Mouse (Mus musculus): Measurements from ENCODE around the gene Adarb2.

Adarb2 gene

DNA sequence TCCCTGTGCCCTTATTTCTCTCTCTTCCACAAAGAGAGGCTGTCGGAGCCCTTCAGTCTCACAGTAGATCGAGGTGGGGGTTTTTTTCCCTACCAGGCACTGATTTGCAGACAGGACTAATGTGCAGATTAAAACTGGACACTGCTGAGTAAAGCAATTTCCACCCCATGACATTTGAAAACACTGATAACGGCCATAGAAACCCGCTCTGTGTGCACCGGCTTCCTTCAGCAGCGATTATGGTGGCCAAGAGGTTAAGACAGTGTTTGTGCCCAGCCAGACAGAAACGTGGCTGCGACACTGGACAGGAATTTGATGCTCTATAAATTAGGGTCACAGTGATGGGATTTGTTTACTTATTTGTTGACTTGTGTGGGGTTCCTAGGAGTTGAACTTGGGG is 590.6 kb downstream of the Adarb2 start:
- no peak for DNase-seq (ENCODE audit: low read depth)

DNA sequence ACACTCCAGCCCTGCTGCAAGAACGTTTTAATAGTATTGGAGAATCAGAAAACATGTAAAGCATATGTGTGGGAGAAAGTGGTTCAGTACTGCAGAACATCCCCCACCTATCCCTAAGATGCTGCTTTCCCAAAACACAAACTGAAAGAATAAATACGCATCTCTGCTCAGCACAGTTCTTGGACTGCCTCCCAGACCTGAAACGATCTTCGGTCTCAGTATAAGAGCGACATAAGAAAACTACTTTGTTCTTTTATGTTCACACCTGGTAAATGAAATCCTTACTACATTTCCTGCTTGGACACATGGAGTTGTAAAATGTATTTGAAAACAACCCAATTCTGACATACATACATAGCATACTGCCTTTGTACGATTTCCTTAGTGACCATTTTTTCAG is 597.9 kb downstream of the Adarb2 start:
- no peak for DNase-seq (ENCODE audit: low read depth)

GRCm38 (mm10) chr13:8805931-8806330 is 603.3 kb downstream of the Adarb2 start:
- no peak for DNase-seq (ENCODE audit: low read depth)

Data from c-Kit-positive CD71-positive TER-119-negative erythroid progenitor cells, embryonic 14.5 days (primary cell).